Mouse (Mus musculus) adrenal gland, adult (tissue): ENCODE results near the gene BC024978.

Source experiments
- DNase-seq, 2 experiments: peaks; one replicate each; pipeline ENCODE4 v3.0.0; 2022 to 2023; ENCODE audit warnings: low spot score in 1 of 2; ENCODE audit not compliant: inconsistent age in 2 of 2

The BC024978 gene

GRCm38 (mm10) chr7:27195681-27196611 lies at the start of gene BC024978, which contains the start of gene Snrpa:
BC024978 (plus strand) TSS chr7:27195781.
Snrpa (minus strand) TSS chr7:27196271.
- peak; percentile 98 for DNase-seq

GRCm38 (mm10) chr7:27153205-27153764 lies 42.3 kb upstream of the BC024978 start, which contains the start of gene Cyp2t4:
Cyp2t4 (plus strand) TSS chr7:27153714.
- DNase-seq = peak in 1 of 2 experiments; percentile 54

GRCm38 (mm10) chr7:27156005-27156404 lies 39.6 kb upstream of the BC024978 start:
- DNase-seq = peak in 1 of 2 experiments; percentile 17

GRCm38 (mm10) chr7:27158171-27158570 lies 37.4 kb upstream of the BC024978 start:
- DNase-seq = peak in 1 of 2 experiments; percentile 28

GRCm38 (mm10) chr7:27159256-27159655 lies 36.3 kb upstream of the BC024978 start:
- DNase-seq = no peak

- peak; percentile 88 to 95 for DNase-seq
Observed at GRCm38 (mm10) chr7:27159882-27160281, 35.7 kb upstream of the BC024978 start.

- peak in 1 of 2 experiments; percentile 50 for DNase-seq
Observed at GRCm38 (mm10) chr7:27160921-27161320, 34.7 kb upstream of the BC024978 start.

- peak; percentile 68 to 84 for DNase-seq
Observed at GRCm38 (mm10) chr7:27161744-27162143, 33.8 kb upstream of the BC024978 start.

- DNase-seq = peak in 1 of 2 experiments; percentile 82
Observed at GRCm38 (mm10) chr7:27162780-27163449, 32.7 kb upstream of the BC024978 start.

- peak; percentile 35 to 74 for DNase-seq
Observed at GRCm38 (mm10) chr7:27163450-27163805, 32.2 kb upstream of the BC024978 start.

GRCm38 (mm10) chr7:27164112-27164947 lies 31.3 kb upstream of the BC024978 start:
- peak; percentile 80 to 89 for DNase-seq

- DNase-seq = peak; percentile 90 to 95
Observed at GRCm38 (mm10) chr7:27165007-27165655, 30.4 kb upstream of the BC024978 start.

GRCm38 (mm10) chr7:27165696-27166095 lies 29.9 kb upstream of the BC024978 start:
- no peak for DNase-seq

GRCm38 (mm10) chr7:27166229-27166613 lies 29.4 kb upstream of the BC024978 start:
- DNase-seq = peak; percentile 95 to 97

- DNase-seq = peak; percentile 97 to 99
Observed at GRCm38 (mm10) chr7:27166614-27167474, 28.7 kb upstream of the BC024978 start, which contains the start of gene Egln2. Egln2 (minus strand) TSS chr7:27166802.

- peak in 1 of 2 experiments; percentile 61 for DNase-seq
Observed at GRCm38 (mm10) chr7:27167475-27168094, 28.0 kb upstream of the BC024978 start.

- DNase-seq = peak in 1 of 2 experiments; percentile 33
Observed at GRCm38 (mm10) chr7:27168371-27168770, 27.2 kb upstream of the BC024978 start.

- no peak for DNase-seq
Observed at GRCm38 (mm10) chr7:27170981-27171380, 24.6 kb upstream of the BC024978 start.
